Comparison of ENCODE assay signal across 8 mouse cellular contexts in genomic region chr10:41015654-41016053, GRCm38 (mm10). TPM values are rescaled to one million over a fixed set of nuclear protein-coding genes. Genes with fewer than 3 reads are reported as not detected.
DNase-seq lines count a peak whose midpoint lies in the region; ATAC-seq and TF ChIP-seq lines count a peak whose summit lies in the region.

No protein-coding gene starts in this region.

- H3K9me3 ChIP-seq in forebrain, embryonic 16.5 days (ENCODE audit: control insufficient read depth, low read length) = no peaks in the 10 kb centered on the region
- no peaks in the 10 kb centered on the region for H3K9me3 ChIP-seq in liver, embryonic 15.5 days (replicated peaks)

- no peak overlapping the region for H3K4me2 ChIP-seq in forebrain, embryonic 16.5 days (ENCODE audit: low read length)
- H3K4me2 ChIP-seq in liver, embryonic 15.5 days = no peak overlapping the region

- peaks cover under 1% of the 10 kb centered on the region; the same call in 1 of the 2 replicates for H3K4me1 ChIP-seq in cerebellum, adult 2 months (ENCODE audit: control insufficient read depth, insufficient read depth, low read length)
- H3K4me1 ChIP-seq in forebrain, embryonic 16.5 days (replicated peaks; ENCODE audit: control insufficient read depth, insufficient read depth, low read length) = no peaks in the 10 kb centered on the region
- no peaks in the 10 kb centered on the region; the same call in 1 of the 2 replicates for H3K4me1 ChIP-seq in liver, embryonic 15.5 days (replicated peaks)

- H3K9ac ChIP-seq in forebrain, embryonic 16.5 days (replicated peaks; ENCODE audit: low read depth, low read length) = no peak overlapping the region
- H3K9ac ChIP-seq in liver, embryonic 15.5 days = no peak overlapping the region

- no peak for TF ChIP-seq POLR2A in cerebellum, adult 2 months (IDR thresholded peaks at IDR 0.05; ENCODE audit: borderline replicate concordance, insufficient read depth, low read length)

- no peak overlapping the region for H3K4me3 ChIP-seq in cerebellum, adult 2 months (replicated peaks; ENCODE audit: insufficient read depth, low read depth, low read length)
- no peak overlapping the region for H3K4me3 ChIP-seq in forebrain, embryonic 16.5 days (replicated peaks; ENCODE audit: low read length)
- no peak overlapping the region for H3K4me3 ChIP-seq in liver, embryonic 15.5 days (replicated peaks)

- H3K36me3 ChIP-seq in forebrain, embryonic 16.5 days (ENCODE audit: control insufficient read depth, insufficient read depth) = no peaks in the 10 kb centered on the region
- no peaks in the 10 kb centered on the region for H3K36me3 ChIP-seq in liver, embryonic 15.5 days (replicated peaks)

- DNase-seq in urinary bladder, postnatal 14 days (ENCODE audit: low spot score) = peak; percentile 48
- no peak for DNase-seq in urinary bladder, adult 2 months (ENCODE audit: low spot score)
- peak; percentile 49 to 57 for DNase-seq in cerebellum, adult 2 months
- peak; percentile 28 for DNase-seq in large intestine, adult 2 months (ENCODE audit: low read depth, low spot score)
- peak; percentile 79 for DNase-seq in retina, embryonic 14.5 days (ENCODE audit: low spot score)

- no peaks in the 10 kb centered on the region for H3K27me3 ChIP-seq in cerebellum, adult 2 months (ENCODE audit: control insufficient read depth, insufficient read depth, low read length)
- no peaks in the 10 kb centered on the region for H3K27me3 ChIP-seq in forebrain, embryonic 16.5 days (replicated peaks; ENCODE audit: control insufficient read depth, insufficient read depth, low read length)
- peaks cover 5% of the 10 kb centered on the region for H3K27me3 ChIP-seq in liver, embryonic 15.5 days

- WGBS in cerebellum, adult 2 months = 42% methylated on average over 4 of the region's 4 CpGs
- 30% methylated on average over 4 of the region's 4 CpGs for whole genome bisulfite sequencing in forebrain, embryonic 16.5 days
- 21% methylated on average over 4 of the region's 4 CpGs for WGBS in large intestine, adult 2 months
- WGBS in liver, embryonic 15.5 days (ENCODE audit: insufficient replicate concordance) = 19% methylated on average over 4 of the region's 4 CpGs

- ATAC-seq in forebrain, embryonic 16.5 days = peak; percentile 63
- peak; percentile 69 for ATAC-seq in liver, embryonic 15.5 days (ENCODE audit: insufficient read depth)
- ATAC-seq in granulocyte monocyte progenitor cell, adult 5-6 weeks (replicated peaks; ENCODE audit: poor library complexity, severe bottlenecking) = no peak

- TF ChIP-seq CTCF in cerebellum, adult 2 months (IDR thresholded peaks at IDR 0.05; ENCODE audit: borderline replicate concordance, insufficient read depth, low read depth, low read length) = peak; percentile 63; the same call in 1 of the 2 replicates

- no peak overlapping the region for H3K27ac ChIP-seq in cerebellum, adult 2 months (ENCODE audit: insufficient read depth, low read length)
- no peak overlapping the region for H3K27ac ChIP-seq in forebrain, embryonic 16.5 days (ENCODE audit: low read length)
- H3K27ac ChIP-seq in liver, embryonic 15.5 days (replicated peaks) = no peak overlapping the region

RNA-seq across cellular contexts. Expression of gene Gpr6, which starts 56.4 kb away (rescaled TPM):
- polyA plus RNA-seq in urinary bladder, adult 2 months (2012; rRNA removed) = not detected in 2 replicates
- 0.07 and 0.17 TPM in 2 replicates for polyA plus RNA-seq in cerebellum, adult 2 months (2012; rRNA removed)
- 2.0 and 3.3 TPM in 2 replicates for polyA plus RNA-seq in forebrain, embryonic 16.5 days (2015; fragmentation: Nextera tagmentation; extraction: Ambion mirVana)
- polyA plus RNA-seq in large intestine, adult 2 months (2012; rRNA removed) = 0.16 and 0.33 TPM in 2 replicates
- not detected in 2 replicates for polyA plus RNA-seq in liver, embryonic 15.5 days (2015; fragmentation: Nextera tagmentation; extraction: Ambion mirVana)
- not detected in 2 replicates for total RNA-seq in granulocyte monocyte progenitor cell, adult 5-6 weeks (2014; fragmentation: Nextera tagmentation)
- not detected in 2 replicates for total RNA-seq in granulocyte monocyte progenitor cell, adult 5-6 weeks (2017)
